Mouse (Mus musculus): ENCODE results near the gene Micu1.

- no peak for TF ChIP-seq CTCF (IDR thresholded peaks at IDR 0.05; ENCODE audit: insufficient read depth, low read depth, low read length)
- TF ChIP-seq POLR2A (IDR thresholded peaks at IDR 0.05; ENCODE audit: insufficient read depth, low read depth, low read length), result no peak
These were observed 96.1 kb downstream of the Micu1 start for GRCm38 (mm10) chr10:59798371-59798770.

Measured in olfactory bulb, adult 2 months (tissue).